Mouse (Mus musculus): ENCODE measurements around the gene Cntfr.

DNA sequence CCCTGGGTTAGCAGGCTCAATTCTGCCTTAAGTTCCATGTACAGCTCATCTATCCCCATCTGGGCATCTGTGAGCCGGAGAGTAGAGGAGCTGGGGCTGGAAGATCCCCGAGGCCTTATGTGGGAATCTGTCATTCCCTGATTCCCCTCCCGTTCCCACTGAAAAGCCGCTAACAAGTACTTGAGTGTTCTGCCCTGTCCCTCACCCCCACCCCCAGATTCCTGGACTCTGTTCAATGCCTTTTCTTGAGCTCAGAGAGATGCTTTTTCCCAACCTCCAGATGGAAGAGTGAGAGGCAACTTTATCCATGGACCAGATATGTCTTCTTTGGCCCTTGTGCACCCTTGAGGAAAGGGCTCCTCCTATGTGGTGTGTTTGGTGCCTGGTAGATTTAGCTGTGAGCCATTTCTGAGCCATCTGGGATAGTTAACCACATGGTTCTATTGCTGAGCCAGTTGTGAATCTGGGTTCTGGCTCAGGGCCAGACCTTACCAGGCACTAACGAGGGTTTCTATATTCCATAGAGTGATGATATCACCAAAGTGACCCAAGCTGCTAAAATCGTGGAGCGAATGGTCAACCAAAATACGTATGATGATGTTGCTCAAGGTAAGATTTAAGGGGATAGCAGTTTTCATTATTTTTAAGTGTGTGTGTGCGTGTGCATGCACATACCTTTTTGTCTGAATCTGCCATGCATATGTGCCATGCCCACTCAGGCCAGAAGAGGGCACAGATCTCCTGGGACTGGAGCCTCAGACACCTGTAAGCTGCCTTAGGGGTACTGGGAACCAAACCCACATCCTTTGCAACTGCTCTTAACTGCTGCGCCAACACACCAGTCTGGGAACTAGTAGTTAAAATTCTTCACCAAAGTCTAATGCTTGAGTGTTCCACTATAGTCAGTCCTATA lies 87.0 kb downstream of the Cntfr start:
- TF ChIP-seq CTCF (IDR thresholded peaks at IDR 0.05; ENCODE audit: insufficient read depth, low read depth, low read length) (no peak), POLR2A (IDR thresholded peaks at IDR 0.05; ENCODE audit: insufficient read depth, low read depth, low read length) (no peak)
